Mouse (Mus musculus) 3T3-L1 (cell line): ENCODE measurements around the gene Slpi.

Experiments
- DNase-seq: peaks from one replicate; pipeline ENCODE4 v3.0.0-alpha.2; 2015; ENCODE audit warnings: low read depth, low spot score

Gene Slpi

GRCm38 (mm10) chr2:164421306-164421705, 32.4 kb upstream of the Slpi start:
- no peak for DNase-seq

GRCm38 (mm10) chr2:164419489-164419888, 30.6 kb upstream of the Slpi start:
- DNase-seq = peak; percentile 55

GRCm38 (mm10) chr2:164418308-164418875, 29.5 kb upstream of the Slpi start:
- no peak for DNase-seq

- DNase-seq = peak; percentile 83
These were observed 28.3 kb upstream of the Slpi start for GRCm38 (mm10) chr2:164417198-164417597.

GRCm38 (mm10) chr2:164414581-164414980, 25.7 kb upstream of the Slpi start:
- no peak for DNase-seq

GRCm38 (mm10) chr2:164414167-164414566, 25.3 kb upstream of the Slpi start:
- no peak for DNase-seq

GRCm38 (mm10) chr2:164407708-164408107, 18.8 kb upstream of the Slpi start:
- peak; percentile 83 for DNase-seq

GRCm38 (mm10) chr2:164405519-164405918, 16.6 kb upstream of the Slpi start:
- no peak for DNase-seq

- DNase-seq = no peak
These were observed 16.2 kb upstream of the Slpi start, which contains the start of gene Matn4 for GRCm38 (mm10) chr2:164405060-164405459. Gene Matn4 (minus strand): TSS chr2:164405160.

GRCm38 (mm10) chr2:164404082-164404990, 15.4 kb upstream of the Slpi start:
- no peak for DNase-seq

- DNase-seq = no peak
These were observed 14.6 kb upstream of the Slpi start for GRCm38 (mm10) chr2:164403396-164404081.

- DNase-seq = peak; percentile 55
These were observed 14.0 kb upstream of the Slpi start, which contains the start of gene Rbpjl for GRCm38 (mm10) chr2:164402906-164403305. Gene Rbpjl (plus strand): TSS chr2:164403141.

- no peak for DNase-seq
These were observed 8.0 kb upstream of the Slpi start for GRCm38 (mm10) chr2:164396911-164397310.

GRCm38 (mm10) chr2:164396076-164396475, 7.2 kb upstream of the Slpi start:
- no peak for DNase-seq

GRCm38 (mm10) chr2:164393126-164393525, 4.2 kb upstream of the Slpi start:
- DNase-seq = no peak

GRCm38 (mm10) chr2:164389499-164389898, 604 bp upstream of the Slpi start:
- no peak for DNase-seq

- peak; percentile 82 for DNase-seq
These were observed 1.9 kb downstream of the Slpi start for GRCm38 (mm10) chr2:164386953-164387352.

- peak; percentile 99 for DNase-seq
These were observed 2.8 kb downstream of the Slpi start for GRCm38 (mm10) chr2:164385927-164386763.

GRCm38 (mm10) chr2:164383656-164384399, 5.1 kb downstream of the Slpi start:
- DNase-seq = peak; percentile 79

GRCm38 (mm10) chr2:164382971-164383370, 5.9 kb downstream of the Slpi start:
- DNase-seq = peak; percentile 52

GRCm38 (mm10) chr2:164381726-164382125, 7.2 kb downstream of the Slpi start:
- peak; percentile 50 for DNase-seq
